Mouse (Mus musculus) embryonic fibroblast, embryonic 13.5 days (primary cell): ENCODE measurements at regions not wholly inside any gene's neighbourhood (a gene's known extent, or its start where the extent isn't known, plus 50 kb on each side); places are given as distances from the start of the nearest gene placed in this dataset.

Source experiments
- CTCF ChIP-seq: IDR thresholded peaks from 2 replicates; pipeline ENCODE4 v1.5.1; 2011; ENCODE audit warnings: mild to moderate bottlenecking, control low read depth, low read length, moderate library complexity, borderline replicate concordance; ENCODE audit not compliant: insufficient read depth
- POLR2A ChIP-seq: IDR thresholded peaks from 2 replicates; pipeline ENCODE4 v1.6.1; 2011; ENCODE audit warnings: low read depth, mild to moderate bottlenecking, control low read depth, low read length, moderate library complexity

GRCm38 (mm10) chr1:127152840-127153239, 52.0 kb upstream of the Mgat5 start:
- no peak for TF ChIP-seq CTCF
- TF ChIP-seq POLR2A: no peak
